Mouse (Mus musculus): Measurements from ENCODE around the gene D5Ertd579e.
"Not testable (repeated sequence)": the region's sequence is repeated elsewhere in the genome, so short reads cannot be mapped to it uniquely, and the experiment has no call there.

D5Ertd579e gene

GRCm38 (mm10) chr5:36679918-36680598, 15.8 kb downstream of the D5Ertd579e start:
- no peak for DNase-seq

- no peak for DNase-seq
These were observed 17.0 kb downstream of the D5Ertd579e start for GRCm38 (mm10) chr5:36678799-36679198.

- DNase-seq: no peak
These were observed 17.9 kb downstream of the D5Ertd579e start for GRCm38 (mm10) chr5:36677907-36678306.

GRCm38 (mm10) chr5:36675466-36675865, 20.4 kb downstream of the D5Ertd579e start:
- no peak for DNase-seq

- DNase-seq: no peak
These were observed 21.0 kb downstream of the D5Ertd579e start for GRCm38 (mm10) chr5:36674658-36675433.

GRCm38 (mm10) chr5:36669021-36670008, 26.5 kb downstream of the D5Ertd579e start:
- DNase-seq: no peak

- DNase-seq: no peak
These were observed 27.3 kb downstream of the D5Ertd579e start for GRCm38 (mm10) chr5:36668572-36668971.

- not testable (repeated sequence) for DNase-seq
These were observed 27.8 kb downstream of the D5Ertd579e start for GRCm38 (mm10) chr5:36667986-36668385.

- DNase-seq: no peak
These were observed 28.7 kb downstream of the D5Ertd579e start for GRCm38 (mm10) chr5:36667165-36667564.

GRCm38 (mm10) chr5:36666699-36667098, 29.1 kb downstream of the D5Ertd579e start:
- not testable (repeated sequence) for DNase-seq

- DNase-seq: no peak
These were observed 32.5 kb downstream of the D5Ertd579e start for GRCm38 (mm10) chr5:36663329-36663728.

GRCm38 (mm10) chr5:36660977-36661760, 34.7 kb downstream of the D5Ertd579e start:
- DNase-seq: not testable (repeated sequence)

- no peak for DNase-seq
These were observed 70.2 kb downstream of the D5Ertd579e start for GRCm38 (mm10) chr5:36625612-36626011.

- no peak for DNase-seq
These were observed 72.2 kb downstream of the D5Ertd579e start for GRCm38 (mm10) chr5:36623670-36624069.

- no peak for DNase-seq
These were observed 74.8 kb downstream of the D5Ertd579e start for GRCm38 (mm10) chr5:36621058-36621449.

- no peak for DNase-seq
These were observed 75.3 kb downstream of the D5Ertd579e start for GRCm38 (mm10) chr5:36620409-36621057.

GRCm38 (mm10) chr5:36618890-36619289, 76.9 kb downstream of the D5Ertd579e start:
- DNase-seq: no peak

- no peak for DNase-seq
These were observed 77.5 kb downstream of the D5Ertd579e start for GRCm38 (mm10) chr5:36618356-36618755.

GRCm38 (mm10) chr5:36614124-36614523, 81.7 kb downstream of the D5Ertd579e start:
- DNase-seq: no peak

GRCm38 (mm10) chr5:36608939-36609499, 86.8 kb downstream of the D5Ertd579e start:
- no peak for DNase-seq

- DNase-seq: peak; percentile 75 to 85
These were observed 92.8 kb downstream of the D5Ertd579e start for GRCm38 (mm10) chr5:36603031-36603430.
